Mouse (Mus musculus): ENCODE measurements around the gene Atp8b3. TPM values are rescaled to one million over a fixed set of nuclear protein-coding genes. Genes with fewer than 3 reads are reported as not detected.

The Atp8b3 gene
- polyA plus RNA-seq, 1 experiment from 2014 or later, result 1.4 TPM

DNA sequence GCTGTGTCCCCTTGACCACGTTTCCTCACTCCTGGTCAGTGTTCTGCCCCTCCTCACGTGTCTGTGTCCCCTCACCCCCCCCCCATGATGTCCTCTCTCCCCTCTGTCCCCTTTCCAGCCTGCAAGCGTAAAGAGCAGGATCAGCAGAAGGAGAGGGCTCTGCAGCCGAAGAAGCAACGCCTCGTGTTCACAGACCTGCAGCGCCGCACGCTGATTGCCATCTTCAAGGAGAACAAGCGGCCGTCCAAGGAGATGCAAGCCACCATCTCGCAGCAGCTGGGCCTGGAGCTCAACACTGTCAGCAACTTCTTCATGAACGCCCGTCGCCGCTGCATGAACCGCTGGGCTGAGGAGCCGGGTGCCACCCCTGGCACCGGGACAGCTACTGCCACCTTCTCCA, 25.2 kb downstream of the Atp8b3 start:
- Histone ChIP-seq H3K27ac (ENCODE audit: low read length) (no peak overlapping the region), H3K27me3 (ENCODE audit: control insufficient read depth, insufficient read depth, low read depth, low read length) (peaks cover 14% of the 10 kb centered on the region), H3K9ac (ENCODE audit: low read depth, low read length) (peak overlapping the region; percentile 27; the same call in 1 of the 2 replicates), H3K4me1 (ENCODE audit: control insufficient read depth, insufficient read depth, low read length) (peaks cover 13% of the 10 kb centered on the region), H3K4me2 (ENCODE audit: low read length) (peak overlapping the region; percentile 23), H3K4me3 (ENCODE audit: low read depth, low read length) (peak overlapping the region; percentile 14; the same call in 1 of the 2 replicates), H3K9me3 (replicated peaks; ENCODE audit: control insufficient read depth, low read length, poor library complexity, severe bottlenecking) (no peaks in the 10 kb centered on the region), H3K36me3 (ENCODE audit: control insufficient read depth, insufficient read depth, low read length) (no peaks in the 10 kb centered on the region)
- 4% methylated on average over 19 of the region's 19 CpGs for WGBS
- ATAC-seq, result no peak

DNA sequence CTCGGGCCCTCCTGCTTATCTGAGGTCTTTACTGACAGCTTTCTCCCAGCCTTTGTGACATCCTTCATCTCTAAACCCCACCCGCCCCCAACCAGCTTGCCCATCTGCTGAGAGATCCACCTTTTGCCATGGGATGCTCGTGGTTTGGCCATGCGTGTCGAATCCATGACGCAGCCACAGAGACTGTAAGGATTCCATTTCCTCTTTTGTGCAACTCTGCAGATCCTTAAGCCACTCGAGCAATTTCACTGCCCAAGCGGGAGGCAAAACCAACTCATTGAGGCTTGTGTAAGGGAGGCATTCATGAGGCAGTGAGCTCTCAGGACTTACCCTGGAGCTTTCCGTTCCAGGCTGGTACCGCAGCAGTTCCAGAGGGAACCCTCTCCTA, 28.7 kb downstream of the Atp8b3 start:
- ATAC-seq, result no peak
- H3K4me1 ChIP-seq (ENCODE audit: control insufficient read depth, insufficient read depth, low read length), result peaks cover 13% of the 10 kb centered on the region
- no peak overlapping the region for H3K4me3 ChIP-seq (ENCODE audit: low read depth, low read length)
- no peaks in the 10 kb centered on the region for H3K36me3 ChIP-seq (ENCODE audit: control insufficient read depth, insufficient read depth, low read length)
- H3K27ac ChIP-seq (ENCODE audit: low read length), result no peak overlapping the region
- no peak overlapping the region for H3K9ac ChIP-seq (ENCODE audit: low read depth, low read length)
- H3K9me3 ChIP-seq (replicated peaks; ENCODE audit: control insufficient read depth, low read length, poor library complexity, severe bottlenecking), result no peaks in the 10 kb centered on the region
- H3K4me2 ChIP-seq (ENCODE audit: low read length), result no peak overlapping the region
- WGBS, result 45% methylated on average over 10 of the region's 10 CpGs
- H3K27me3 ChIP-seq (ENCODE audit: control insufficient read depth, insufficient read depth, low read depth, low read length), result peaks cover 30% of the 10 kb centered on the region

DNA sequence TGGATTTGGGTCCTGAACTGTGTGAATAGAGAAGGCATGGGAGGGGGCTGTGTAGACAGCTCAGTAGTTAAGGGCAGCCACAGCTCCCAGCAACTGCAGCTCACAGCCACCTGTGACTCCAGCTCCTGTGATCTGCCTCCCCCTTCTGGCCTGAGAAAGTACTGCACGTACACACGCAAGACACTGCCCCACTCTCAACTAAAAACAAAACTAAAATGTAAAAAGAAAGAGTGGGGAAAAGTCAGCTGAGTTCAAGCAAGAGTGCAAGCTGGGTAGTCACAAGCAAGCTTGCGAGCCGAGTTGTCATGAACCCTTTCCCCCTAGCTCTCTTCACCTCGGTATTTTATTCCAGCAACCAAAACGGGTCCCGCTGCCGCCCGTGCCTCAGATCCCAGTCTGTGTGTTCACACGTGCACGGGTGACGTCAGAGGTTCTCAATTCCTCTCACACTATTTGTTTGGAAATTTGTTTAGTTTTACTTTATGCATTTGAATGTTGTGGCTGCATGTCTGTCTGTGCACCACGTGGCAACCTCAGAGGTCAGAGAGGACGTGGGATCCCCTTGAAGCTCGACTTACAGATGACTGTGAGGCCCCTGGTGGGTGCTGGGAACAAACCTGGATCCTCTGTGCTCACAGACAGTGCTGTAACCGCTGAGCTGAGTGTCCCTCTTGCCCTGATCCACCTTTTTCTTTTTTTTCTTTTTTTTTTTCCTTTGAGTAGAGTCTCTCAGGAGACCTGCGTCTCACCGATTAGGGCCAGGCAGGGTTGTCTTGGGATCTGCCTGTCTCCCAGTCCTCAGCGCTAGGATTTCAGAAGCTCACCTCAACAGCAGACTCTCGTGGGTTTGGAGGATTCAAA, 29.3 kb downstream of the Atp8b3 start:
- Histone ChIP-seq H3K27ac (ENCODE audit: low read length) (no peak overlapping the region), H3K4me3 (ENCODE audit: low read depth, low read length) (no peak overlapping the region), H3K27me3 (ENCODE audit: control insufficient read depth, insufficient read depth, low read depth, low read length) (peaks cover 31% of the 10 kb centered on the region), H3K9me3 (replicated peaks; ENCODE audit: control insufficient read depth, low read length, poor library complexity, severe bottlenecking) (no peaks in the 10 kb centered on the region), H3K36me3 (ENCODE audit: control insufficient read depth, insufficient read depth, low read length) (no peaks in the 10 kb centered on the region), H3K4me2 (ENCODE audit: low read length) (peak overlapping the region; percentile 48), H3K9ac (ENCODE audit: low read depth, low read length) (0 out of 2 replicates have a peak overlapping the region, but pooled peaks have one; percentile 1), H3K4me1 (ENCODE audit: control insufficient read depth, insufficient read depth, low read length) (peaks cover 13% of the 10 kb centered on the region)
- 12% methylated on average over 20 of the region's 20 CpGs for WGBS
- peak; percentile 67 for ATAC-seq

DNA sequence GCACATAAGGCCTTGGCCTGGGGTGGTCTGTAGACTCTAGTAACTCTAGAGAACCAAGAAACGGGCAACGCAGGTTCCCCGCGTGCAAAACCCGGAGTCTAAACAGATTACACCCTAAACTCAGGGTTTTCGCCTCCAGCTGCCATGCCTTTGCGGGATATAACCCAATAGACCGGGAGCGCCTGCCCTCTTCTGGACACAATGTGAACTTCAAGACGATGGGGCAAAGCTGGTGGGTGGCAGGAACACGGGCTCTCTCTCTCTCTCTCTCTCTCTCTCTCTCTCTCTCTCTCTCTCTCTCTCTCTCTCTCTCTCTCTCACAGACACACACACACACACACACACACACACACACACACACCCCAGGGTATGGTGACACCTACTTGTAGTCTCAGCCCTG, 32.7 kb downstream of the Atp8b3 start:
- H3K9ac ChIP-seq (ENCODE audit: low read depth, low read length), result no peak overlapping the region
- H3K4me2 ChIP-seq (ENCODE audit: low read length), result no peak overlapping the region
- no peak overlapping the region for H3K27ac ChIP-seq (ENCODE audit: low read length)
- no peak overlapping the region for H3K4me3 ChIP-seq (ENCODE audit: low read depth, low read length)
- H3K36me3 ChIP-seq (ENCODE audit: control insufficient read depth, insufficient read depth, low read length), result no peaks in the 10 kb centered on the region
- 1% methylated on average over 11 of the region's 11 CpGs for WGBS
- H3K9me3 ChIP-seq (replicated peaks; ENCODE audit: control insufficient read depth, low read length, poor library complexity, severe bottlenecking), result no peaks in the 10 kb centered on the region
- no peak for ATAC-seq
- peaks cover 3% of the 10 kb centered on the region; the same call in 1 of the 2 replicates for H3K4me1 ChIP-seq (ENCODE audit: control insufficient read depth, insufficient read depth, low read length)
- H3K27me3 ChIP-seq (ENCODE audit: control insufficient read depth, insufficient read depth, low read depth, low read length), result peaks cover 52% of the 10 kb centered on the region

DNA sequence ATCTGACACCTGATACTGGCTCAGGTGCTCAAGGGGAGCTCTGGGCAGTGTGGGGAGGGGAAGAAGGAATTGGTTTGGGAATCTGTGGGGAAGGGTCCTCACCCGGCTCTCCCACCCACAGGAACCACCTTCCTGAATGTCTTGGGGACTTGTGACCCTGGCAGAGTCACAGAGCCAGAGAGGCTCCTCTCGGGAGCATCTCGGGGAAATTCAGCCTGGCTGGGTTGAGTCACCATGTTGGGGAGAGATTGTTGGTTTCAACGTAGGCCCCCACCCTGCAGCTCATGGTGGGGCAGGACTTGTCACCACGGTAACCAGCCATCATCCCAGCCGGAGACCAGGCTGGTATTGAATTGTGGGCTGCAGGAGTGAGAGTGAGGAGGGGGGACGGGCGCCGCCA, 34.2 kb downstream of the Atp8b3 start:
- H3K4me2 ChIP-seq (ENCODE audit: low read length), result no peak overlapping the region
- H3K27ac ChIP-seq (ENCODE audit: low read length), result no peak overlapping the region
- peaks cover 61% of the 10 kb centered on the region for H3K27me3 ChIP-seq (ENCODE audit: control insufficient read depth, insufficient read depth, low read depth, low read length)
- H3K9ac ChIP-seq (ENCODE audit: low read depth, low read length), result no peak overlapping the region
- H3K4me1 ChIP-seq (ENCODE audit: control insufficient read depth, insufficient read depth, low read length), result peaks cover 3% of the 10 kb centered on the region; the same call in 1 of the 2 replicates
- no peak for ATAC-seq
- under 1% methylated on average over 8 of the region's 9 CpGs for WGBS
- no peaks in the 10 kb centered on the region for H3K9me3 ChIP-seq (replicated peaks; ENCODE audit: control insufficient read depth, low read length, poor library complexity, severe bottlenecking)
- no peak overlapping the region for H3K4me3 ChIP-seq (ENCODE audit: low read depth, low read length)
- H3K36me3 ChIP-seq (ENCODE audit: control insufficient read depth, insufficient read depth, low read length), result no peaks in the 10 kb centered on the region

DNA sequence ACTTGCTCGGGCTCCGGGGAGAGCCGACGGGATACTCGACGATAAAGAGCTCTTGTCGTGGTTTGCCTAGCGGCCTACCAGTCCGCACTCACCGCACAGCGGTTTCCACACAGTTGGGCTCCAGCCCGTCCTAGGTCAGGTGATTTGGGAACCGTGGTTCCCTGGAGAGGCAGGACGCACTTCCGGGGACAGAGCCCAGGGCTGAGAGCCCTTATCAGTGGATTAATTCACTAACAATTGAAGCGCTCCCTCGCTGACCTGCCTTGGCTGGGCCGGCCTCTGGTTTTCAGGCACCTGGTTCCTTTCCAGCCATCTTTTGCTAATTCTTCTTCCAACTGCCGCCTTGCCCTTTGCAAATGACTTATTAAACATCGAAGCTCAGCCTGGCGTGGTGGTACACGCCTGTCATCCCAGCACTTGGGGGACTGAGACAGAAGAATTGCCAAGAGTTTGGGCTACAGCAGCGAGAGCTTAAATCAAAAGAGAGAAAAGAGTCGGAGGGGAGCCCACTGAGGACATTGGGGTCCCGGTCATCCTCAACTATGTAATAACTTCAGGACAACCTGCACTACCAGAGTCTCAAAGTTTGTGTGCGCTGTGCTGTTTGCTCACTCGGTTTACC, 35.2 kb downstream of the Atp8b3 start:
- Histone ChIP-seq H3K27me3 (ENCODE audit: control insufficient read depth, insufficient read depth, low read depth, low read length) (peaks cover 67% of the 10 kb centered on the region), H3K4me3 (ENCODE audit: low read depth, low read length) (no peak overlapping the region)

DNA sequence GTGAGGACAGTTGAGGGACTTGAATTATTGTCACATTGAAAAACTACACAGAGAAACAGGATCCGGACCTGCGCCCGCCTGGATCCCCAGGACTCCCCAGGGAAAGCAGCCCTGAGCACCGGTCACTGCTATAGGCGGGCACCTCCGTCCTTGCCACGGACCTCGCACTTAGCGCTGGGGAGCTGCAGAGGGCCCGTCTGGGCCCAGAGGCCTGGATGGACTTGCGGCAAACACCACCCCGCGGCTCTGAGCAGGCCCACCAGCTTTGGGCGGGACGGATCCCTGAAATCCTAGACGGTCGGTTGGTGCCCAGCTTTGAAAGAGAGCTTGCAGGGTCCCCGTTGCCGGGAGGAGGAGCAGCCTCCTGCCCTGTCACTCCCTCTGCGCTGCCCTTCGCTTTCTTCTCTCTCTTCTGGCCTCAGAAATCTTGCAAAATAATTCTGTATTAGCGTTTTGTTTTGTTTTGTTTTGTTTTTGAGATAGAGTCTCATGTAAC, 36.1 kb downstream of the Atp8b3 start:
- no peak overlapping the region for H3K4me2 ChIP-seq (ENCODE audit: low read length)
- H3K4me1 ChIP-seq (ENCODE audit: control insufficient read depth, insufficient read depth, low read length), result no peaks in the 10 kb centered on the region
- no peaks in the 10 kb centered on the region for H3K9me3 ChIP-seq (replicated peaks; ENCODE audit: control insufficient read depth, low read length, poor library complexity, severe bottlenecking)
- 2% methylated on average over 22 of the region's 22 CpGs for WGBS
- 0 out of 2 replicates have a peak overlapping the region, but pooled peaks have one; percentile 30 for H3K9ac ChIP-seq (ENCODE audit: low read depth, low read length)
- H3K27me3 ChIP-seq (ENCODE audit: control insufficient read depth, insufficient read depth, low read depth, low read length), result peaks cover 74% of the 10 kb centered on the region
- no peak overlapping the region for H3K27ac ChIP-seq (ENCODE audit: low read length)
- ATAC-seq, result no peak
- H3K4me3 ChIP-seq (ENCODE audit: low read depth, low read length), result no peak overlapping the region
- H3K36me3 ChIP-seq (ENCODE audit: control insufficient read depth, insufficient read depth, low read length), result no peaks in the 10 kb centered on the region

More for the DNA sequence above, 35.2 kb downstream of the Atp8b3 start:
- Histone ChIP-seq H3K9ac (ENCODE audit: low read depth, low read length) (0 out of 2 replicates have a peak overlapping the region, but pooled peaks have one; percentile 20), H3K36me3 (ENCODE audit: control insufficient read depth, insufficient read depth, low read length) (no peaks in the 10 kb centered on the region), H3K4me2 (ENCODE audit: low read length) (no peak overlapping the region), H3K4me1 (ENCODE audit: control insufficient read depth, insufficient read depth, low read length) (no peaks in the 10 kb centered on the region), H3K9me3 (replicated peaks; ENCODE audit: control insufficient read depth, low read length, poor library complexity, severe bottlenecking) (no peaks in the 10 kb centered on the region), H3K27ac (ENCODE audit: low read length) (no peak overlapping the region)
- no peak for ATAC-seq
- 1% methylated on average over 27 of the region's 27 CpGs for WGBS

DNA sequence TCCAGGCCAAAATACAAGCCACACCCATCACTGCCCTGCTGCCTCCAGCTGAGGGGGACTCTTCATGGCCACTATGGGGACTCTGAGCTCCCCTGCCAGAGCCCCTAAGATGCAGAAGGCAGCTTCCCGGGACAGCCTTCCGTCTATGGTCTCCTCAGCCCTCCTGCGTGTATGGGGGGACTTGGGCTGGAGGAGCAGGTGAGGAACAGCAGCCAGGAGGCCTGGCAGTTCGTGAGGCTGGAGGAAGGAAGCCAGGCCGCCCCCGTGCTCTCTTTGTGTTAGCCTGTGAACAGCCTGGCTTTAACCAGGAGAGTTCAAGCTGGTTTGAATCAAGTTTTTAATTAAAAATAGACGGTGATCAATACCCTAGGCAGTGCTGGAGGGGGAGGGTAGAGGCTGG, 36.6 kb downstream of the Atp8b3 start:
- ATAC-seq, result no peak
- H3K4me2 ChIP-seq (ENCODE audit: low read length), result no peak overlapping the region
- H3K27me3 ChIP-seq (ENCODE audit: control insufficient read depth, insufficient read depth, low read depth, low read length), result peaks cover 76% of the 10 kb centered on the region
- H3K4me1 ChIP-seq (ENCODE audit: control insufficient read depth, insufficient read depth, low read length), result no peaks in the 10 kb centered on the region
- H3K4me3 ChIP-seq (ENCODE audit: low read depth, low read length), result no peak overlapping the region
- H3K9me3 ChIP-seq (replicated peaks; ENCODE audit: control insufficient read depth, low read length, poor library complexity, severe bottlenecking), result no peaks in the 10 kb centered on the region
- 2% methylated on average over 7 of the region's 7 CpGs for WGBS
- no peaks in the 10 kb centered on the region for H3K36me3 ChIP-seq (ENCODE audit: control insufficient read depth, insufficient read depth, low read length)
- H3K9ac ChIP-seq (ENCODE audit: low read depth, low read length), result no peak overlapping the region
- no peak overlapping the region for H3K27ac ChIP-seq (ENCODE audit: low read length)

DNA sequence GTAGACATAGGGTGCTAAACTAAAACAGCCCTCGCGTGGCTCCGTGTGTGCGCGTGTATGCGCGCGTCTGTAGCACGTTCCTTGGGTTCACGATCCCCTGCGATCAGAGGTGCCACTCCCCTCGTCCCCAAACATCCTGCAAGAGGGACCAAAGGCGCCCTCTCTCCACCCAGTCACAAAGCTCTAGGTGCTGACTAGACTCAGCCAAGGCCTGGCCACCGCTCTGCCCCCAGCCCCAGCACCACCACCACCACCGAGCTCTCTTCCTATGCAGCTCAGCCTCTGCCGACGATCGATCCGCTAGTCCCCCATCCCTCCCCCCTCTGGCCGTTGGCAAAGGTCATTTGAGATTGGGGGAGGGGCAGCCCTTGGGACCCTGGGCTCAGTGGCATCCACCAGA, 42.5 kb downstream of the Atp8b3 start:
- Histone ChIP-seq H3K4me2 (ENCODE audit: low read length) (peak overlapping the region; percentile 70; the same call in 1 of the 2 replicates), H3K9me3 (replicated peaks; ENCODE audit: control insufficient read depth, low read length, poor library complexity, severe bottlenecking) (no peaks in the 10 kb centered on the region), H3K36me3 (ENCODE audit: control insufficient read depth, insufficient read depth, low read length) (no peaks in the 10 kb centered on the region), H3K4me3 (ENCODE audit: low read depth, low read length) (peak overlapping the region; percentile 37), H3K9ac (ENCODE audit: low read depth, low read length) (peak overlapping the region; percentile 34), H3K27ac (ENCODE audit: low read length) (no peak overlapping the region), H3K27me3 (ENCODE audit: control insufficient read depth, insufficient read depth, low read depth, low read length) (peaks cover 89% of the 10 kb centered on the region), H3K4me1 (ENCODE audit: control insufficient read depth, insufficient read depth, low read length) (peaks cover 22% of the 10 kb centered on the region)
- under 1% methylated on average over 19 of the region's 20 CpGs for WGBS
- ATAC-seq, result no peak
